Mouse (Mus musculus): ENCODE data around the gene Cse1l. TPM values are rescaled to one million over a fixed set of nuclear protein-coding genes. Genes with fewer than 3 reads are reported as not detected.

Gene Cse1l
- 10 to 100 TPM; 52.9 to 53.8 TPM for total RNA-seq (2021)
- long read RNA-seq, experiment 1, transcript Cse1l-201 (25 exons, 3,641 nt), result major isoform, 42 of 51 reads
- long read RNA-seq, experiment 1, partial matches to known transcripts, result 7 of 51 reads
- long read RNA-seq, experiment 1, other reads (novel, unspliced or antisense), result 2 of 51 reads
- long read RNA-seq, experiment 2, transcript Cse1l-201 (25 exons, 3,641 nt), result major isoform, 31 of 38 reads
- long read RNA-seq, experiment 2, partial matches to known transcripts, result 5 of 38 reads
- long read RNA-seq, experiment 2, other reads (novel, unspliced or antisense), result 2 of 38 reads

GRCm38 (mm10) chr2:166905711-166906522 is at the start of gene Cse1l:
Gene Cse1l, plus strand, starts transcription at chr2:166906040.
- peak; percentile 98 to 99 for DNase-seq (ENCODE audit: low spot score in 2 of 2)

DNA sequence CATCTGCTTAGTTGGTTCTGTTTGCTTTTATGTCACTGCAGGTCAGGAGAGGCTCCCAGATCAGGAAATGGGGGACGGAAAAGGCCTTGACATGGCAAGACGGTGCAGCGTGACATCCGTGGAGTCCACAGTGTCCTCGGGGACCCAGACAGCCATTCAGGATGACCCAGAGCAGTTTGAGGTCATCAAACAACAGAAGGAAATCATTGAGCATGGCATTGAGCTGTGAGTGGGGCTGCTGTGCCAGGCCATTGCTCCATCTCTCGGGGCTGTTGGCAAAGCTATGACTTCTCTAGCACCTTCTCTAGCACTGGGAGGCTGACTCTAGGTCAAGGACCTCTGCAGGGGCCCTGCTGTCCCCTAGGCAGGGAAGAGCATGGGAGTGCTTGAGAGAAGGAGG is 49.5 kb upstream of the Cse1l start:
- no peak for DNase-seq (ENCODE audit: low spot score in 2 of 2)

- no peak for DNase-seq (ENCODE audit: low spot score in 2 of 2)
Measured at GRCm38 (mm10) chr2:166857118-166857517, 48.7 kb upstream of the Cse1l start.

- no peak for DNase-seq (ENCODE audit: low spot score in 2 of 2)
Measured at GRCm38 (mm10) chr2:166859214-166859613, 46.6 kb upstream of the Cse1l start.

DNA sequence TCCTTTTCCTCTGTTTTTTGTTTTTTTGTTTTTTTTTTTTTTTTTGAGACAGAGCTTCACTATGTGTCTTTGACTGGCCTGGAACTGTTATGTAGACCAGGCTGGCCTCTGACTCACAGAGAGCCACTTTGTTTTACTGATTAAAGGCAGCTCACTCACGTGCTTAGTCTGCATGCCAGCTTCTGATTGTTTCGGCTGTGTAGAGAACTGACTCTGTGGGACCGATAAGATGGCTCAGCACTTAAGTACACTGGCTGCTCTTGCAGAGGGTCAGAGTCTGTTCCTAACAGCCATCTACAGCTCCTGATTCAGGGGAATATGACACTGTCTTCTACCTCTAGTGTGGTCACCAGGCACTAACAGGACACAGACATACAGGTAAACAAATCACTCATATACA is 43.3 kb upstream of the Cse1l start:
- DNase-seq (ENCODE audit: low spot score in 2 of 2), result no peak

DNA sequence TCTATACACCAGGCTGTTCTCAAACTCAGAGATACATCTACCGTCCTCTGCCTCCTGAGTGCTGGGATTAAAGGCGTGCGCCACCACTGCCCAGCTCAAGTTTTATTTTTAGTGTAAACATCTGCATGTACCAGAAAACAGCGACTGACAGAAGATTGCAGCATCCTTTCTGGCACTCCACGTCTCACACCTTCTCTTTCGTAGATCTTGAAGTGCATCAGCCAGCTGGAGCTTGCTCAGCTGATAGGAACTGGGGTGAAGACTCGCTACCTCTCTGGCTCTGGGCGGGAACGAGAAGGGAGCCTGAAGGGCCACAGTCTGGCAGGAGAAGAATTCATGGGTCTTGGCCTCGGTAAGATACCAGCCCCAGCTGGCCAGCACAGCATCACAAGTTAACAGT is 40.4 kb upstream of the Cse1l start:
- DNase-seq (ENCODE audit: low spot score in 2 of 2), result no peak

GRCm38 (mm10) chr2:166870271-166870865 is 35.5 kb upstream of the Cse1l start:
- DNase-seq (ENCODE audit: low spot score in 2 of 2), result no peak

DNA sequence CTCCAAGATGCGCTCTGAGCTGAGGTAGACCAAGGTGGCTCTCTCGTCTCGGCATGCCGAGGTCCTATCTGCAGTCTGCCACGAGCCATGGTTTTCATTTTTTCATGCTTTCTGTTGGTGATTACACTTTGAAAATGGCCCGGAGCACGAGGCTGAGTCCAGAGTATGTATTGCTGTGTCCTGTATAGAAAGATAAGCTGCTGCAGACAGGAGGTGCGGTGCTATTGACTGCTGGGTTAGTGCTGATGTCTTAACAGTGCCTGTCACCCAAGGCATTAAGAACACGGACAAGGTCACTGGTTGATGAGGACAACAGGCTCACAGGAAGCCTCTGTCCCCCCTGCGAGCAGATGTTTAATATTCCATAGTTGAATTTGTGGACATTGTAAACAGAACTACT is 34.9 kb upstream of the Cse1l start:
- DNase-seq (ENCODE audit: low spot score in 2 of 2), result no peak

DNA sequence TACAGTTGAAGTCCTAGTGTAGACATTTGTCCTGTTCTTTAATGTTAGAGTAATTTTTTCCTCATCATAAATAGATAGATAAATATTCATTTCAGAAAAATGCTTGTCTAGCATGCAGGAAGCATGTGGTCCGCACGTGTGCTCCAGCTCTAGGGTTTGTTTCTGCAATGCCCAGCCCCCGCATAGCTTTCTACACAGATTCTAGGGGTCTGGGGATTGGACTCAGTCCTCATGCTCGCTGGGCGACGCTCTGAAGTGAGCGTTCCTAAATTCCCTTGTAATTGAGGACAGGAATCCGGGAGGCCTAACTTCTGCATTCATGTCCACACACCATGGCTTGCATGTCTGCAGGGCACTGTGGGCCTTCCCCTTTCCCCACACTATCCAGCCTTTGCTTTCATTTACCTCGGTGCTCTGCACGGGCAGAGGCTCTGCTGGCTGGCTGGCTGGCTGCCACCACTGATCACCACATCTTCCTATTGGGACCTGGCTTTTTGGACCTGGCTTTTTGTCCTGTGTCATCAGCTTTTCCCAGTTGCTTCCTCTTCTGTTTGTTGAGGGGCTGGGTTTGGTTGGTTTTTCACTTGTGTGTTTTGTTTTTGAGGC is 31.1 kb upstream of the Cse1l start:
- no peak for DNase-seq (ENCODE audit: low spot score in 2 of 2)

- no peak for DNase-seq (ENCODE audit: low spot score in 2 of 2)
Measured at GRCm38 (mm10) chr2:166875561-166875960, 30.3 kb upstream of the Cse1l start.

GRCm38 (mm10) chr2:166876331-166876730 is 29.5 kb upstream of the Cse1l start:
- no peak for DNase-seq (ENCODE audit: low spot score in 2 of 2)

- peak in 1 of 2 experiments; percentile 33 for DNase-seq (ENCODE audit: low spot score in 2 of 2)
Measured at GRCm38 (mm10) chr2:166885066-166885465, 20.8 kb upstream of the Cse1l start.

DNA sequence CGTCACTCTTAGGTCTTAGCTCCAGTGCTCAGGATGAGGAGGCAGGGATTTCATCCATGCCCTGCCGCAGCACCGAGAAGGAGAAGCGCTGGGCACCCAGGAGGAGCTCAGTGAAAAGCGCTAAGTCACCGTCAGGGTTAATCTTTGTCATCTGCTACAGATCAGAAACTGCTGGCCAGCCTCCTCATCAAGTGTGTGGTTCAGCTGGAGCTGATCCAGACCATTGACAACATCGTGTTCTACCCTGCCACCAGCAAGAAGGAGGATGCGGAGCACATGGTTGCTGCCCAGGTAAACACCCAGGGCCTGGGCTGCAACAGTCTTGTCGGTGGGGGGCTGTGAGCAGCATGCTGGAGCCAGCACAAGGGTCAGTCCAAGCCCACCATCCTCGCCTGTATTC is 20.2 kb upstream of the Cse1l start:
- no peak for DNase-seq (ENCODE audit: low spot score in 2 of 2)

GRCm38 (mm10) chr2:166886231-166886630 is 19.6 kb upstream of the Cse1l start:
- DNase-seq (ENCODE audit: low spot score in 2 of 2), result no peak

GRCm38 (mm10) chr2:166887816-166888215 is 18.0 kb upstream of the Cse1l start:
- peak in 1 of 2 experiments; percentile 26 for DNase-seq (ENCODE audit: low spot score in 2 of 2)

- DNase-seq (ENCODE audit: low spot score in 2 of 2), result no peak
Measured at GRCm38 (mm10) chr2:166891366-166891880, 14.4 kb upstream of the Cse1l start.

GRCm38 (mm10) chr2:166892158-166892680 is 13.6 kb upstream of the Cse1l start:
- no peak for DNase-seq (ENCODE audit: low spot score in 2 of 2)

GRCm38 (mm10) chr2:166893036-166893435 is 12.8 kb upstream of the Cse1l start:
- DNase-seq (ENCODE audit: low spot score in 2 of 2), result no peak

DNA sequence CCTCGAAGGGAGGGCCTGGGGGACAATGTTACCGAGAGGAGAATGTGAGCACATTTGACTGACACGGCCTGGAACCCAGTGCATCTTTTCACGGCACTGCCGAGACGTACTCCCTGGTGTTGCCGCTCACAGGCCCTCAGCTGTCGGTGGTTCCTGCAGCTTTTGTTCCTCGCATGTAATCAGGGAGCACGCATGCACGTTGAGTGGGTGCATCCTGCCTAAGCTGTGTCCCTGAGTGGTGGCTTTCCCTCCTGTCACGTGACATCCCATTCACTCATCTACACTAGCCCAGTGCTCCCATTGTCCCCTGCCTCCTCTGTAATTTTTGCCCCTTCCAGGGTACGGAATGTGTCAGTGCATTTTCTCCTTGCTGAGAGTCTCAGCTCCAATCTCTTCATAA is 9.5 kb upstream of the Cse1l start:
- no peak for DNase-seq (ENCODE audit: low spot score in 2 of 2)

DNA sequence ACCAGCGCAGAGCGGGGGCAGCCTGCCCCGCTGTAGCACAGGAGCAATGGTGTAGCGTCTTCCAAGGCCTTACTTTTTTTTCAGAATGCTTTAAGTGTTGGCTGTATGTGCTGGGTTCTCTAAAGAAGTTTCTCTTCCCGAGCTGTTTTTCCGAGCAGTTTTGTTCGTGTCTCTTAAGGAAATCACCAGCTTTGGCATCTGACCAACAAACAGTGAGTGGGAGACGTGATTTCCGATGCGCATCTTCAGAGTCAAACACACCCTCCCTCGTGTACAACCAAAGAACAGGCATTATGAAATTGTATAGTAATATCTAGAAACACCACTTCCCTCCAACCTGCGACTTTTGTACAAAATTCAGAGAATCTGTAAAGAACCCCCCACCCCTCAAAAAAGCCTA is 8.9 kb upstream of the Cse1l start:
- no peak for DNase-seq (ENCODE audit: low spot score in 2 of 2)

DNA sequence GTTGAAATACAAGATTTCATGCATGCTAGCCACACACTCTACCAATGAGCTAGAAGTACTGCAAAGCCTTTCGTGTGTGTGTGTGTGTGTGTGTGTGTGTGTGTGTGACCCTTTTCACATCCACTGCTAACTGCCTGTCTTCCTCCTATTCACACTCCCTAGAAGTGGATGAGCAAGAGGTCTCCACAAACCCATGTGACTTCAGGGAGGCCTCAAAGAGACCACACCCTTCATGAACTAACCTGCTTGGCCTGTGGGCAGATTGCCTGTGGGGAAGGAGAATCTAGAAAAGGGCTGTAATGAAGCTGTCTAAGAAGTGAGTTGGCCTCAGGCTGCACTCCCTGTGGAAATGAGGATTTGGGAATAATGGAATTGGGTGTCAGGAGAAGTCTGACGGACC is 6.7 kb upstream of the Cse1l start:
- DNase-seq (ENCODE audit: low spot score in 2 of 2), result no peak
